Mouse (Mus musculus) CD8-positive naive resting alpha-beta T cell, adult 2 months (primary cell): ENCODE measurements around the gene Crtc1.

Experiments used
- DNase-seq, 2 experiments: peaks; one replicate each; pipeline ENCODE4 v3.0.0; 2022; ENCODE audit warnings: low read depth in 2 of 2, low spot score in 2 of 2

The Crtc1 gene

GRCm38 (mm10) chr8:70463306-70463705 is 23.9 kb upstream of the Crtc1 start:
- DNase-seq: no peak

GRCm38 (mm10) chr8:70462516-70462813 is 23.1 kb upstream of the Crtc1 start:
- no peak for DNase-seq

GRCm38 (mm10) chr8:70461765-70462515 is 22.6 kb upstream of the Crtc1 start:
- DNase-seq: no peak

- DNase-seq: no peak
Measured at GRCm38 (mm10) chr8:70460606-70461005, 21.2 kb upstream of the Crtc1 start.

GRCm38 (mm10) chr8:70460199-70460598 is 20.8 kb upstream of the Crtc1 start:
- DNase-seq: no peak

GRCm38 (mm10) chr8:70459636-70460035 is 20.3 kb upstream of the Crtc1 start:
- DNase-seq: no peak

GRCm38 (mm10) chr8:70458462-70458861 is 19.1 kb upstream of the Crtc1 start:
- no peak for DNase-seq

GRCm38 (mm10) chr8:70457882-70458281 is 18.5 kb upstream of the Crtc1 start:
- no peak for DNase-seq

- DNase-seq: no peak
Measured at GRCm38 (mm10) chr8:70456996-70457395, 17.6 kb upstream of the Crtc1 start.

- no peak for DNase-seq
Measured at GRCm38 (mm10) chr8:70453852-70454251, 14.5 kb upstream of the Crtc1 start.

- DNase-seq: no peak
Measured at GRCm38 (mm10) chr8:70452196-70452966, 13.0 kb upstream of the Crtc1 start.

- no peak for DNase-seq
Measured at GRCm38 (mm10) chr8:70447639-70448420, 8.5 kb upstream of the Crtc1 start.

GRCm38 (mm10) chr8:70445988-70446387 is 6.6 kb upstream of the Crtc1 start:
- no peak for DNase-seq

- no peak for DNase-seq
Measured at GRCm38 (mm10) chr8:70443326-70443725, 3.9 kb upstream of the Crtc1 start.

GRCm38 (mm10) chr8:70441565-70441964 is 2.2 kb upstream of the Crtc1 start:
- no peak for DNase-seq

- no peak for DNase-seq
Measured at GRCm38 (mm10) chr8:70440246-70440645, 867 bp upstream of the Crtc1 start.

GRCm38 (mm10) chr8:70439848-70440179 is 435 bp upstream of the Crtc1 start:
- DNase-seq: no peak

GRCm38 (mm10) chr8:70438423-70438822 is 956 bp downstream of the Crtc1 start:
- DNase-seq: no peak

GRCm38 (mm10) chr8:70435156-70435555 is 4.2 kb downstream of the Crtc1 start:
- DNase-seq: no peak

- no peak for DNase-seq
Measured at GRCm38 (mm10) chr8:70432991-70433536, 6.3 kb downstream of the Crtc1 start.

- no peak for DNase-seq
Measured at GRCm38 (mm10) chr8:70431213-70431612, 8.2 kb downstream of the Crtc1 start.
